Mouse (Mus musculus) R1 (cell line): ENCODE measurements around the gene Ola1.

Source experiments
- DNase-seq: peaks from one replicate; pipeline ENCODE4 v3.0.0-alpha.2; 2018; ENCODE audit warnings: low read depth, low spot score

Gene Ola1

GRCm38 (mm10) chr2:73066307-73067167, 152.2 kb downstream of the Ola1 start:
- no peak for DNase-seq

- DNase-seq, result peak; percentile 70
Observed at GRCm38 (mm10) chr2:73063911-73064619, 154.7 kb downstream of the Ola1 start.

DNA sequence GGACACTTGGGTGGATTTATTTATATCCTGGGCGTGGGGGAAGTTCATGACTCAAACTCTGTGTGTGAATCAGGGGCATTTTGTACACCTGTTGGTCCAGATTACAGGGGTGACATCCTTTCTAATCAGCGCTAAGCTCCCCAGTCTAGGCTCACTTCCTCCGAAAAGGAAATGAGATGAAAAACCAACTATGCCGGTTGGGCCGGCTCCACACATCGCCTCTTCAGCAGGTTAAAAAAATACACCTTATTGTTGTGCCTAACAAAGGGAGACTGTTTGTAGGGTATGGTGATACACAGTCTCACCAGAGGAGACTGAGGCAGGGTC, 158.5 kb downstream of the Ola1 start:
- no peak for DNase-seq

- DNase-seq, result peak; percentile 51
Observed at GRCm38 (mm10) chr2:73059550-73060258, 159.0 kb downstream of the Ola1 start.

DNA sequence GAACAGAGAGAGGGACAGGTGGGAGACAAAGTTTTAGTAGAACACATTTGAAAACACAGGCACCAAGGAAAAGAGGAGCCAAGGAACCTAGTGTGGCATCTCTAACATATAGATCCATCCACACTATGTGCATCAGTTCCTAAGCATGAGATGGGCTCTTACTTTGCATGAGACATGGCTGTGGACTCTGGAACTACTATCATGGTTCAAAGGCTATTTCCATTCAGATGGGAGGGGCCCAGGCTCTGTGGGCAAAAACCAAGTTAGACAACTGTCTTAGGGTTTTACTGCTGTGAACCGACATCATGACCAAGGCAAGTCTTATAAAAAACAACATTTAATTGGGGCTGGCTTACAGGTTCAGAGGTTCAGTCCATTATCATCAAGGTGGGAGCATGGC, 160.4 kb downstream of the Ola1 start:
- no peak for DNase-seq

DNA sequence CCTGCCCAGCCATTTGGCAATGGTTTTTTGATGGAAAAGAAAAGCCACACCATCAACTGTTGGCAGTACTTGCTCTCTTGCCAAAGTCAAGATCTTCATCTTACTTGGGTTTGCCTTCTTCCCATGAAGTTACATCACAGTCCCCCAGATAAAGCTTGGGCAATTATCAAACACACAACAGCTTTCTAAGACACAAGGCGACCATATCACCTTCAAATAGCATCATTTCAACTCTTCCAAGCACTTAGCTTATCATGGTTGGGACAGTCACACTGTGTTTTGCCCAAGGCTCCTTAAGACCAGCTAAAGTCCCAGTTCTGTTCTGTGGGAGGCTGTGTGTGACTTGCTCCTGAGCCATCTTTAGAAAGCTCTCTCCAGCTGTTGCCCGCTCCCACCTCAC, 161.1 kb downstream of the Ola1 start:
- no peak for DNase-seq

DNA sequence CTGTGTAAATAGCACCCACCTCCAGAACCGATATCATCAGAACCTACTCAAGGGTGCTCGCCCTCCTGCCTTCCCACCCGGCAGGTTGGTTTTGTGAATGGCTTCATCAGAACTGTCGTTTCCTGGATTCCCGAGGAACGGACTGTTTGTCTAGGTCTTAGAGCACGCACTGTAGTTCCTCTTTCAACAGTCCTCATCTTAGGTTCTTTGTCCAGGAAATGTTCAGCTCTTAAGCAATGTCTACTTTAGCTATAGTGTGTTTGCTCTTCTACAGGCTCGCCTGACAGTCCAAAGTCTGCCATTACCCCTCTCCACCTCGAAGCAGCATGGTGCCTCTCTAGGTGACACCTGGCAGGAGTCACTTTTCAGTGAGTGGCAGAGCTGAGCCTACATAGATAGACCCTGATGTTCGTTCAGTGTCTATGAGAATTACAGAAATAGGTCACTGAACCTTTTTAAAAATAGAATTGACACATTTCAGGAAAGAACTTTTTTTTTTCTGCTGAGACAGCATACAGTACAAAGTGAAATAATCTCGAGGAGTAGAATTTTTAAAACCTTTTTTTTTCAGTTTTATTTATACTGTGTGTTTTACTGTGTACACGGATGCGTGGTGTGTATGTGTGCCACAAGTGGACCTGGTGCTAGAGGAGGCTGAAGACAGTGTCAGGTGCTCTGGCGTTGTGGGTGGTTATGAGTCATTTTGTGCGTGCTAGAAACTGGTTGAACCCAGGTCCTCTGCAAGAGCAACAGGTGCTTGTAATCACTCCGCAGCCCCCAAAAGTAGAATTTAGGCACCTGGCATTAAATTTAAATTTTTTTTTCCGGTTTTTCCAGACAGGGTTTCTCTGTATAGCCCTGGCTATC, 162.4 kb downstream of the Ola1 start:
- DNase-seq, result no peak

- peak; percentile 99 for DNase-seq
Observed at GRCm38 (mm10) chr2:73053791-73054490, 164.8 kb downstream of the Ola1 start.

DNA sequence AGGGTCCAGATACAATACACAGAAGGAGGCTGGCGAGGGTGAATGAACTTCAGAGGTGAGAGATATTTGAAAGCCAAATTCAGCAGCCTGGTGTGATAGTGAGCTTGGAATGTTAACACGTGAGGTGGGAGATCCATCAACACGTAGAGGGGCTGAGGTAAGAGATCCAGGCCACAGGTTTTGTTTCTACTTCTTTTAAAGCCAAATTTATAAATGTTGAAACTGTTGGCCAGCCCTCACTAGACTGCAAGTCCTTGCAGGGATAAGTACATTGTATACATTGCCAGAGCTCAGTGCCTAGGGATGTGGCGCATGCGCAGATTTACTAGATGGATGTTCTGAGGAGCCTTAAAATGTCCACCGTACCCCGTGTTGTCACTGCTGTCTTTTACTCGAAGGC, 168.3 kb downstream of the Ola1 start:
- no peak for DNase-seq

GRCm38 (mm10) chr2:73049977-73050376, 168.7 kb downstream of the Ola1 start:
- no peak for DNase-seq

- peak; percentile 93 for DNase-seq
Observed at GRCm38 (mm10) chr2:73049001-73049684, 169.6 kb downstream of the Ola1 start.

- DNase-seq, result no peak
Observed at GRCm38 (mm10) chr2:73047061-73047741, 171.5 kb downstream of the Ola1 start.

GRCm38 (mm10) chr2:73046576-73046975, 172.1 kb downstream of the Ola1 start:
- no peak for DNase-seq

GRCm38 (mm10) chr2:73045505-73045904, 173.2 kb downstream of the Ola1 start:
- DNase-seq, result no peak
